Mouse (Mus musculus): Measurements from ENCODE around the gene Map3k20. TPM values are rescaled to one million over a fixed set of nuclear protein-coding genes. Genes with fewer than 3 reads are reported as not detected.
A peak's percentile ranks its signal among the peaks of the same experiment; 100 is the strongest.

The Map3k20 gene
- polyA plus RNA-seq, 1 experiment: 54.3 TPM

- no peak for DNase-seq (ENCODE audit: low spot score)
Observed at GRCm38 (mm10) chr2:72280524-72280923, 4.9 kb upstream of the Map3k20 start.

GRCm38 (mm10) chr2:72281971-72282370, 3.5 kb upstream of the Map3k20 start:
- DNase-seq (ENCODE audit: low spot score): no peak

DNA sequence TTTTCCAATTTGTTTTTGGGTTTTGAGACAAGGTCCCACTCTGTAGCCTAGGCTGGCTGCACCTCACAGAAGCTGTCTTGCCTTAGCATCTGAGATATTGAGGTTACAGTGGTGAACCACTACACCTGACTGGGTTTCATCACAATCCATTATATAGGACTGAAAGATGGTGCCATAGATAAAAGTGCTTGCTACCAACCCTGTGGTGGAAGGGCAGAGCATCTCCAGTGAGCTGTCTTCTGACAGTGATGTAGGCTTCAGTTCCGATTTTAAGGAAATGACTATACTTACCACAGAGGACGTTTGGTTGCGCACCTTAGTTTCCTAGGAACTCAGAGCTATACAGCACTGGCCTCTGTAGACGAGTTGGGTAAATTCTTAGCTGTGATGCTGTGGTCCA, 2.7 kb upstream of the Map3k20 start:
- DNase-seq (ENCODE audit: low spot score): no peak

DNA sequence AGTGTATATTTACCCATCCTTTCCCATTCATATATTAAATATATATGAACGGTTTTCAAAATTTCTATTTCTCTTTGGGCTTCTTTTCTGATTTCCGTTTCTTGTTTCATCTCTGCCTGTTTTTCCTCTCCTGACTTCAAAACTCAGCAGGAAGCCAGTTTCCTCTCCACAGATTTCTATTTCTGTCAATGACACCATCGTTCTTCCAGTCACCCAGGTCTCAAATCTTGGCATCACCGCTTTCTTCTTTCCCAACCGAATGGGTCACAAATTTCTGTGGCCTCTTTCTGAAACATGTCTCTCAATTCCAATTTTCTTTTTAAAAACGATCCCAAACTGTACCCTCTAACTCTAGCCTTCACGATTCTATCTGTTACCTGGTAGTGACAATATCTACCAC, 748 bp upstream of the Map3k20 start:
- no peak for DNase-seq (ENCODE audit: low spot score)

DNA sequence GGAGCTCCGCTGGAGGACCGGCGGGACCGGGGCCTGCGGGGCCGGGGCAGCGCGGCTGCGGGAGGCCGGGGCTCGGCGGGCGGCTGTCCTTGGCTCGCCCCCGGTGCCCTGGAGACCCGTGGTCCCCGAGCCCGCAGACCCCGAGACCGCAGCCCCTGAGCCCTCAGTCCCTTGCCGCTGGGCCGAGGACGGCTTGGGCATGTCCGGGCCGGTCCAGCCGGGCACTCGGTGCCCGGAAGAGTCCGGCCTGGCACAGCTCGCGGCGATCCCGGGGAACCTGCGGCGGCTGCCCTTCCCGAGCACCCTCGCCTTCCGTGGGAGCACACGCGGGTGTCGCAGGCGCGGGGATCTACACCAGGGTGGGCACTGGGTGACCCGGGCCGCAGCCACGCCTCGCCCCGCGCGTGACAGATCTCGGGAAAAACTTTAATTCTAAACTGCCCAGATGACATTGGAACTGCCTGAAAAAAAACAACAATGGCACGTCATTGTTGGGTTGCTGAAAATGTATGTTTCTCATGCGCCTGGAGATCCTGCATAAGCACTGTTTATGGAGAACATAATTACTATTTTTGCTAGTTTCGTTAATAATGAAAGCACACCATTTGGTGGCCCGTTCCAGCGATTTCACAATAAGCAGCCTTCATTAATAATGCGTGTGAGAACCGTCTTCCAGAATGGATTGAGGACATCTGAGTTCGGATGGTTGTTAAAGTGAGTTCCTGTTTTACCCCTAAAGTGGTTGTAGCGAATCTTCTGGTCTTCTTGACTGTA, 638 bp downstream of the Map3k20 start:
- peak; percentile 73 for DNase-seq (ENCODE audit: low spot score)

DNA sequence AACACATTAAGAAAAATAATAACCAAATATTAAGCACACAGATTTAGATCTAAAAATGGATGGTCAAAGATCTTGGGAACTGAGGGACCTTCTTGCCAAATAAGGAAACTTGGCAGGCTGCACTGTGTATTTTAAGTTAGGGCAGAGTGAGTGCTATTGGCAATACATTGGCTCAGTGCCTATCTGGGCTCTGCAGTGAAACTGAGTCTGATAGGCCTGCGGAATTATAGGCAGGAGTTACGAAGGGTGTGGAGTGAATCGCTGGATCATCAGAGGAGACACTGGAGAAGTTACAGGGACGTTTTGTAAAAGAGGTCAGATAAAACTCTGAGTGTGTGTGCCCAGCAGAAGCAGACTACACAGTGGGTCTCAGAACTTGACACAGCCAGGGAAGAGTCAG, 1.7 kb downstream of the Map3k20 start:
- DNase-seq (ENCODE audit: low spot score): no peak

DNA sequence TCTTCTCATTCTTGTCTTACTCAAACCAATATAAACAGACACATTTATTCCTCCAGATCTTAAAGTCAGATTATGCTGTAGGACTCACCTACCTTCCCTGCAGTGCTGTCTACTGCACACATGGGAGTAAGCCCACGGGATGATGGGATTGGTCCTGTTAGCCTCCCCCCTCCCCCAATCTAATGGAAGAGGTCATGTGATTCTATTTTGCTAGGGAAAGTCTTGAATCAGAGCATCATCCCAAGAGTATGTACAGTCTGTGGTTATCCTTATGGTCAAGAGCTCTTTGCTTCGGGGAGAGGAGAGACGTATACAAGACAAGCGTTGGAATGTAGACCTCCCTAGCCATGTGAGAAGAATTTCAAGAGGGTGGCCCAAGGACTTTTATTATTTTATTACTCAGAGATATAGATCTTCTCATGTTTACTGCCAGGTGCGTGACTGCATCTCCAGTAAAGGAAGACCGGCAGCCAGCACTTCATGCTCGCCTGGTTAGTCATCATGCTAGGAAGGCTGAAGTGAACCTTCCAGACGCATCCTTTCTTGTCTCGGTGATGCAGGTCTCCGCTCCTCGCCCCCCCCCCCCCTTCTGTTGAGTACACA, 3.6 kb downstream of the Map3k20 start:
- no peak for DNase-seq (ENCODE audit: low spot score)

- no peak for DNase-seq (ENCODE audit: low spot score)
Observed at GRCm38 (mm10) chr2:72291103-72291502, 5.7 kb downstream of the Map3k20 start.

DNA sequence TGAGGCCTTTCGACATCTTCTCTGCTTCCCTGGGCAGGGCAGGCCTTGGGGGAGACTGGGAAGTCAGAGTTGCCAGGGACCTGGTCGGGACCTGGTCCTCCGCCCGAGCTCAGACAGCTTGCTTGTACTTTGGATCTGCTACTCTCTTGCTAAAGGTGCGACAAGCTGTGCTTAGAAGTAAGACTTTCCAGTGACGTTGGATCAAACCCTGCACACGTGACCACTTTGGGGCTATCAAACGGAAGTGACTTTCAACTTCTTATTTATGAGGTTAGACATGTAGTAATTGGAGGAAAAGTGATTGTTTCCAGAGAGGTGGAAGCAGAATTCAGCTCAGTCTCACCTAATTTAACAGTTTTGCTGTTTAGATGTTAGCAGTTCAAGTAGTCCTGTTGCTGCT, 7.1 kb downstream of the Map3k20 start:
- no peak for DNase-seq (ENCODE audit: low spot score)

DNA sequence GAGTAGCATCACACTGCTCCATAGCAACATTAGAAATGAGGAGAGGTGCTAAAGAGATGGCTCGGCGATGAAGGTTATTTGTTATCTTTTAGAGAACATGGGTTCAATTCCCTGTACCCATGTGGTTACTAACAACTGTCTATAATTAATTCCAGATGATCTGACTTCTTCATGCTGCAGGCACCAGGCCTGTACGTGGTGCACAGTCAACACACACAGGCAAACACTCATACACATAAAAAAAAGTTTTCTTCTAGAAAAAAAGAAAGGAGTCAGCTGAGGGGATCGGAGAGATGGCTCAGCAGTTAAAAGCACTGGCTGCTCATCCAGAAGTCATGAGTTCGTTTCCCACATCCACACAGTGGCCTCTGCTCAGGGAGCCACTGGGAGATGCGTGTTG, 9.6 kb downstream of the Map3k20 start:
- no peak for DNase-seq (ENCODE audit: low spot score)

- no peak for DNase-seq (ENCODE audit: low spot score)
Observed at GRCm38 (mm10) chr2:72296984-72297715, 11.7 kb downstream of the Map3k20 start.

DNA sequence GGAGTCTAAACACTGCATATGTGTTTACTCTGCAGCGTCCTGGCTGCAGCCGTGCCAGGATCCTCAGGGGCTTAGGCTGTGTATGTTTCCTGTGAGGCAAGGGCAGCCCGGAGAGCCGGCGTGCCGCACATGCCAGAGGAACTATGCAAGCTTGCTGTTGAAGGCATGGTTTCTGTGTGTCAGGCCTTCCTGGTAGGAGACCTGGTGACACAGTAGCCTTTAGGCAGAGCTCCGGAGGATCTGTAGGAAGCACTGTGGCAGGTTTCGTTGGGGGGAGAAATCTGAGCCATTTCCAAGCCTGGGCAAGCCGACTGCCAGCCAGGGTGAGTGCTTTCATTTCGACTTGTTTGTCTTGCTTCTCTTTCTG, 12.3 kb downstream of the Map3k20 start:
- DNase-seq (ENCODE audit: low spot score): peak; percentile 30

GRCm38 (mm10) chr2:72298406-72298805, 13.0 kb downstream of the Map3k20 start:
- DNase-seq (ENCODE audit: low spot score): no peak

DNA sequence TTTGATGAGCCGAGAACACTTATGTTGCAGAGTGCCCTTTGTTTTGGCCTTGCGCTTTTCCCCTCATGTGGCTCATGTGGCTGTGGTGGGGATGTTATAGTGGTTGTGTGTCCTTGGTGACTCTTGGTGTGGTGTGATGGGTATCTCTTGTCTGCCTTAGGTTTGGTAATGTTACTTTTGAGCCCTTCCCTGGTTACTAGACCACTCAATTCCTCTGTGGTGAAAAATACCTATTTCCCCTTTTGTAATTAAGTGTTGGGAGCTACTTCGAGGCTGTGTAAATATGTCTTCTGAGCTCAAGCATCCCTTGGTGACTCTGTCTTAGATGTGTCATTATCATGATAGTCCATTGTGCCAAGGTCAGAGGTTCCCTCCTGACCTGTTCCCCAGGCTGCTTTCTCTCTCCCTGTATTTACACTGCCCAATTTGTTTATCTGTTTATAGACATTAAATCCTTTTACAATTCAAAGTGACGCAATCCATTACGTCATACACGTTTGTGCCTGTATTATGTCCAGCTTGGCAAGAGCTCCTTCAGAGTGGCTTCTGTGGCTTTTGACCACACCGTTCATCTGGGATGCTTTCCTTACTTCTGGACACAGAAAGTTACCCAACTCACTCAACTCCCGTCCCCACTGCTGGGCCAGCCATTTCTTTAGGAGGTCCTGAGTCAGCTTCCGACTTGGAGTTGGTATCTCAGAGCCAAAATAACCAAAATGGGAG, 15.9 kb downstream of the Map3k20 start:
- DNase-seq (ENCODE audit: low spot score): no peak

- DNase-seq (ENCODE audit: low spot score): no peak
Observed at GRCm38 (mm10) chr2:72305738-72306137, 20.3 kb downstream of the Map3k20 start.

DNA sequence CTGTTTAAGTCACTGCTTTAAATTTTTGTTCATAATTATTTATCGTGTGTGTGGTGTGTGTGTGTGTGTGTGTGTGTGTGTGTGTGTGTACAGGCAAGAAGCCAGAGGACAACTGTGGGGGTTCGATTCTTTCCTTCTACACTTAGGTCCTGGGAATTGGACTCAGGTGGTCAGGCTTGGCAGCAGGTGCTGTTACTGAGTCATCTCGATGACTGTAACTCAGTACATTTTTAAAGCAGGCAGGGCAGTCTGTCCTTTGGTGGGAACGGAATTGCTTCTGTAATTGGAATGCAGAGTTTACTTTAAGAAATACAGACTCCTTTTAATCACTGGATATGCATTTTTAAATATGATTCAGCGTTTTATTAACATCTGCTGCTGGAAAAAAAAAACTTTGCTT, 22.9 kb downstream of the Map3k20 start:
- DNase-seq (ENCODE audit: low spot score): no peak

GRCm38 (mm10) chr2:72308981-72309380, 23.5 kb downstream of the Map3k20 start:
- no peak for DNase-seq (ENCODE audit: low spot score)

- DNase-seq (ENCODE audit: low spot score): no peak
Observed at GRCm38 (mm10) chr2:72311486-72311885, 26.0 kb downstream of the Map3k20 start.

DNA sequence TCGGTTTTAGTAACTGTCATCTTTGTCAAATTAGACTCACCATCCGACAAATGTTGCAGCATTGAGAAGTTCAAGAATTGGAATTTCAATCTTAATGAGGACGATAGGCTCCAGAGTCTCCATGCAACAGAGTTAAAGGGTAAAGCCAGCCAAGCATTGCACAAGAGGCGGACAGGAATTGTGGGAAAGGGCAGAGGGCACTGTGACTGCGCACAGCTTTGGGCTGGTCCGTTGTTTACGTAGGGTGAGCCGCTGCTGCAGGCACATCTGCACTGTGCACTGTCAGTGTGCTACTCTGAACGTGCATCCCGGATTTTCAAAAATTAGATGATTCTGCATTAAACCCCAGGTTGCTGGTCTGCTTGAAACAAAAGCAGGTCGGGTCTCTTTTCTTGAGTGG, 27.9 kb downstream of the Map3k20 start:
- DNase-seq (ENCODE audit: low spot score): no peak

DNA sequence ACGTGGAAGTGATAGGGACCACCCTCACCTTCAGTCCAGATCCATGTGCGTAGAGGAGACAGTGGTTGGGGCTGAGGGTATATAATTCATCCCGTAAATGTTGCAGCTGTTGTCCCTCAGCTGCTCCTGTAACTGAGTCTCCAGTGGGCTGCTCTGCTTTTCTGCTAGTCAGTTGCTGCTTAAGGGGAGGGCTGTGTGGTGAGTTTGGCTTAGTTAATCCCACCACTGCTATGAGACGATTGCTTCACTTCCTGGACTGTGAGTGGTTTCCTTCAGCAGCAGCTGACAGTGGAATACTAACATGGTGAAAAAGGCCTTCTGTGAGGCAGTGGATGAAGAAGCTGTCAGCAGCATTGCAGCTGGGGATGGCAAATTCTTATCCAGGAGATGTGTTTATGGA, 33.0 kb downstream of the Map3k20 start:
- no peak for DNase-seq (ENCODE audit: low spot score)

- DNase-seq (ENCODE audit: low spot score): no peak
Observed at GRCm38 (mm10) chr2:72319028-72319798, 33.8 kb downstream of the Map3k20 start.

GRCm38 (mm10) chr2:72320661-72321060, 35.2 kb downstream of the Map3k20 start:
- DNase-seq (ENCODE audit: low spot score): no peak

Data from urinary bladder, adult 2 months (tissue).